Mouse (Mus musculus) fat pad, adult 2 months (tissue): ENCODE data around the gene Usp25.

Experiments used
- DNase-seq: peaks from one replicate; pipeline ENCODE4 v3.0.0-alpha.2; 2011; ENCODE audit warnings: low read depth, low spot score; ENCODE audit errors: extremely low read depth

Usp25 gene

DNA sequence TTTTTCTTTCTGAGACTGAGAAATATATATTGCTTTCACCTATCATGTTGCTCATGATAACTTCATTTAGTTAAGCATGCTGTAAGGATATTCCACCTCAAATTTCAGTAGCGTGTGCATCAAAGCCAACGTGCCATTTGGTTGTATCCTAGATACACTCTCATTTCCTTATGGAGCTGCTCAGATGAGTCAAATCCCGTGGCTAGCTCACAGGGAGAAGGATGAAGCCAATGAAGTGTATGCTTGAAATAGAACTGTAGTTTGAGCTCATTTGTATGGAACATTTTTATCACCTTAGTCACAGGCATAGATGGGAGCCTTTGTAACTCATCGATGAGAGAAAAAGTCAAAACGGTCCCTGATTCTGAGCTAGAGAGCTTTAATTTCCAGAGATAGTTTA, 20.8 kb downstream of the Usp25 start:
- DNase-seq = no peak

DNA sequence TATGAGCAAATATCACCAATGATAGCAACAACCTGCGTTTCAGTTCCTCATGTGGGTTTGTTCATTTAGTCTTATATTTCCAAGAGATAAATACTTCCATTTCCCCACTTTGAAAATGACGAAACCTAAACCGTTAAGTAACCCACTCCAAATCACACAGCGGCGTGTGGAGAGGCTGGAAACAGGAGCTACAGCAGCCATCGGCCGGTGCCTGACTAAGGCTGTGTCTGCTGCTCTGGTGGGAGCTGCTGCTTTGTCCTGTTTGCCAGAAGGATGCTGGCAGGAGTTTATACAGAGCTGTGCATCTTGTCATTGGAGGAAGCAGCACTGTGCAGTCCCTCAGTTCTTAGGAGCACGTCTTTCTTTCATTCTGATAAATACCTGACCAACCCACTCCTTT, 21.2 kb downstream of the Usp25 start:
- no peak for DNase-seq

DNA sequence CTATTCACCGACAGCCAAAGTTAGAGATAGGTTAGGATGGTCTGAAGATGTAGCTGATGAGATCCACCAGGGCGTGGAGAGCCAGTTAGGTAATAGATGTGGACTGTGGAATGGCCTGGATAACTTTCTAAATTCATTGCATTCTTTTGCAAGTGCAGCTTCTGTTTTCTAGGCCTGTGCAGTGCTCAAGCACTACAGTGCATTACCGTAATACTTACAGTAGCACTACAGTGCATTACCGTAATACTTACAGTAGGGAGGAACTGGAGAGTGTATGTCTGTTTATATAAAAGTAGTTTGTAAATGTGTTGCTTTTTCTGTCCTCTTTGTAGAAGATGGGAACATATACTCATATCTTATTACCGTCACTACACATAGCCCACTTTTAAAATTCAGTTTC, 28.1 kb downstream of the Usp25 start:
- DNase-seq = no peak

DNA sequence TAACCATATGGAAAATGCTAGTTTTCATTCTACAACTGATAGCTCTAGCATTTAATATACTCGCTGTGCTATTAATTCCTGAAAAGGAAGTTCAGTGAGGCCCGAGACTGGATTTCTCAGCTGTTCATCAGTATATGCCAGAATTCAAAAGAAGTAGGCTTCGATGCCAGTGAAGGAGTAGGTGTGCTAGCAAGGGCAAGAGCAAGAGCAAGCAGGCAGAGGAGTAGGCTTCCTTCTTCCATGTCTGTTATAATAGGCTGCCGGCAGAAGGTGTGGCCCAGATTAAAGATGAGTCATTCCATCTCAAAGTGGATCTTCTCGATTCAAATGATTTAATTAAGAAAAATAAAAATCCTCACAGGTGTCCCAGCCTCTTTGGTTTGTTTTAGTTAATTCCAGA, 30.0 kb downstream of the Usp25 start:
- DNase-seq = no peak

DNA sequence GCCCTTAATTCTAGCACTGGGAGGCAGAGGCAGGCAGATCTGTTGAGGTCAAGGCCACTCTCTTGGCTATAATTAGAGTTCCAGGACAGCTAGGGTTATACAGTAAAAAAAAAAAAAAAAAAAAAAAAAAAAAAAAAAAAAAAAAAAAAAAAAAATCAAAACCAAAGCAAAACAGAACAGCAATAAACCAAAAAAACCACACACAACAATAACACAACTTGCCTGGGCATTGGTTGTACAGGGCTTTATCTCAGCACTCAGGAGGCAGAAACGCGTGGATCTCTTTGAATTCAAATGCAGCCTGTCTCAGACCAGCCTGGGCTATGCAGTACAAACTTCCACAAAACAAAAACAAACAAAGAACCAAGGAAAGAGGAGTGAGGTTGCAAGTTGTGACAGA, 40.7 kb downstream of the Usp25 start:
- DNase-seq = no peak

DNA sequence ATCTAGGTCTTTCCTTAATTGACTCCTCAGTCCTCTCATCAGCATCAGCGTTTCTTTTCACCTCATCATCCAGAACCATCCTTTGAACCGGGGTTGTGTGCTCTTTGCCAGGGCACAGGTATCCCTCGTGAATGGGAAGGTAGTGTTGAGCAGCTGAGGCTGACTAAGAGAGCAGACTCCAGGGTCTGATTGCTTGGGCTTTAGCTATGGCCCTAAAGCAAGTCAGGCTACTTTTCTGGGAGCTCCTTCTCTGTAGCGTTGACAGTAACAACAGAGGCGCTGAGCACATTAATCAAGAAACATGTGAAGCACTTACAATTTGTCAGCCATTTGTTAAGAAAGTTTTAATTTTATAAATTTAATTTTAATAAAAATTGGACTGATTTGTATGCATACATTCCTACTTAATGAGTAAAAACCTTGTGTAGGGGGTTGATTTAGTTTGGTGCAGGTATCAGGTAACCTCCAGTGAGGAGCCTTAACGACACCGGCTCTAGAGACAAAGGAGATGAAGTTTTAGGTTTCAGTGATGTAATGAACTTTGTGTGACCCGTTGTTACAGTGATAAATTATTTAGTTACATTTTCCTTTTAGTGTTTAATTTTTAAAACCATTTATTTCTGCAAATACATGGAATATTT, 42.1 kb downstream of the Usp25 start:
- no peak for DNase-seq

DNA sequence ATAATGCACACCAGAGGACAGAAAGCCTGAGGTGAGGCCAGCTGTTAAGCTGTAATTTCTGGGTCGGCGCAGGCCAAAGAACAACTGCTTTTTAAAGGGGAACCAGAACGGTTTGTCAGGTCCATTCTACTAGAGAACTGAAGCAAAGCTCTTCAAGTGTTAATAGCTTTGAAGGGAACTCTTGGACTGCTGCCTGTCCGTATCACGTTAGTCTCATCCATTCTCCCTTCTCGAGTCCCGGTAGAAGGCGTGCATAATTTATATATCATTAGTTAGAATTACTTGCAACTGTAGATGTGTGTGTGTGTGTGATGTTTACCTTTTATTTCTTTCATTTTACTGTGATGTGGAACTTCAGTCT, 42.6 kb downstream of the Usp25 start:
- DNase-seq = no peak

DNA sequence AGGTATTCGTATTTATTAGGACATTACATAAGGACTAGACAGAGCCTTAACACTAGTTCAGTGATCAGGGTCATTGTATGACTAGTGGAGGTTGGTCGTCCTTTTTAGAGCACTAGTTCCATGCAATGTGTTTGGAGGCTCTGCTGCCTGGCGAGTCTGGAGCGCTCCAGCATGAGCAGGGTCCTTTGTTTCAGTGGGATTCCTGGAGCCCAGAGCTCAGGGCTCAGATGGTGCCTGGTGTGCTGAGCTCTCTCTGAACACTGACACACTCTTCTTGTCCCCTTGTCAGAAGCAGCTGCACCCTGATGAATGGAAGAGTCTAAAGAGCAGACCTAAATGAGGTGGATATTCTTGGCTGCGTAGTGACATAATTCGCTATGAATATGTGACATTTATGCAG, 45.1 kb downstream of the Usp25 start:
- no peak for DNase-seq

DNA sequence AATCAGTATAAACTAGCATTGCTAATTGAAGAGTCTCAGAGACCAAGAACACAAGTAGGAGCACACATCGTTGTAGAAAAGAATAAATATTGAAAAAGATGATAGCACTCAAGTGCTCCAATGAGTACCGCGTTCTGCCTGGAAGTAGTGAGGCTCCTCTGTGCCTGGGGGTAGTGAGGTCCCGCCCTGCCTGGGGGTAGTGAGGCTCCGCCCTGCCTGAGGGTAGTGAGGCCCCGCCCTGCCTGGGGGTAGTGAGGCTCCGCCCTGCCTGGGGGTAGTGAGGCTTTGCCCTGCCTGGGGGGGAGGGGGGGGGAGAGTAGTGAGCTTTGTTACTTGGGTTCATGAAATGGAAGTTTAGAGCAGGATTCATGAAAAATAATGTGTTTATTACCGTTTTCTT, 46.7 kb downstream of the Usp25 start:
- no peak for DNase-seq

DNA sequence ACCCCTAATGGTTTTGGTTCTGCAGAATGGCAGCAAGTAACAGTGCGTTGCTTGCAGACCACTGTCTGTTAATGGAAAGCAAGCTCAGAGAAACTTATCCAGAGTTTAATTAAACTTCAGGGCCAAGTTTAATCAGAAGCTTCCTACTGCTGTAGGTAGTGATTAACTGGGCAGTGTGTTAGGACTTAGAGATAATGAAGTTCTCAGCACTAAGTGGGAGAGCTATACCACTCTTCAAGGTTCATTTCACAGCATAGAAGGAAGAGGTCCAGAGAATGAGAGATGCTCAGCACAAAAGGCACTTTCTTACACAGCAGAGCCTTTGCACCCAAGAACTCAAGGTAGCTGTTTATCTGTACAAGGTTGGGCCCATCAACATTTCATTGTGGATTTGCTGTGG, 50.4 kb downstream of the Usp25 start:
- no peak for DNase-seq

DNA sequence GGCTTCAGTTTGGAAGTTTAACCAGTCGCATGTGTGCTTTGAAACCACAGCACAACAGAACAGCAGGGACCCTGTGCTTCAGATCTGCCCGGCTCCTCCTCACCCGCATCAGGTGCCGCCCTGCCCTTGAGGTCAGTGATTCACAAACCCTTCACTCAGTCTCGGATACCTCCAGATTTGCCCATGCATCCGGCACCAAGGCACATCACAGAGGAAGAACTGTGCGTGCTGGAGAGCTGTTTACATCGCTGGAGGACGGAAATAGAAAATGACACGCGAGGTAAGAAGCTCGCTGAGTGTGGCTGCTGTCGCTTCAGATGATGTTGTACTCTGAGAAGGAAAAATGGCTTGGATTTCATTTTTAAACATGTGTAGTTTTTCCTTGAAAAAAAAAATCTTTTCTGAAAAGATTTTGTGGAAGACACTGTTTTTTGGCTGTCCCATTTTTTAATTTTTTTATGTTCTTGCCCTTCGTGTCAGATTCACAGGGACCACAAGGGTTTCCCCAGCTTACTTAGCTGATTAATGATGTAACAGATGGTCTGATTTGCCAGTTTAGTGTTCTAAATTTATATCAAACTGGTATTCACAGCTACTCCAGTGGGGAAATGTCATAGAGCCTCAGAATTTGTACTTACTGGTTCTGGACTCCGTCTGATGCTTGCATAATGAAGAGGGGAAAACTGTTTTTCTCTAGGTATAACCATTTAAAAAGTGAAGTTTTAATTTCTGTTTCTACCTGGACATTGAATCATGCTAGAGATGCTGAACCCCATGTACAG, 63.6 kb downstream of the Usp25 start:
- DNase-seq = no peak

DNA sequence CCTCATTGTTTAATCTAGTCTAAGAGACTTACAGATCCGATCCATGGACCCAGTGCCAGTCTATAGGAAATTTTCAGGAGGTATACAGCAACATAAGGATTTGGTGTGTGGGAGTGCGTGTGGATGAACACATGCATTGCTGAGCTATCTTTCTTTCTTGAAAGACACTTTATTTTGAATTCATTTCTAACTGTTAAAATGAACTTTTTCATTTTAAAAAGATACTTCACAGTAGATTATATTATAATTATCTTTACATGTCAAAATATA, 64.2 kb downstream of the Usp25 start:
- DNase-seq = no peak

DNA sequence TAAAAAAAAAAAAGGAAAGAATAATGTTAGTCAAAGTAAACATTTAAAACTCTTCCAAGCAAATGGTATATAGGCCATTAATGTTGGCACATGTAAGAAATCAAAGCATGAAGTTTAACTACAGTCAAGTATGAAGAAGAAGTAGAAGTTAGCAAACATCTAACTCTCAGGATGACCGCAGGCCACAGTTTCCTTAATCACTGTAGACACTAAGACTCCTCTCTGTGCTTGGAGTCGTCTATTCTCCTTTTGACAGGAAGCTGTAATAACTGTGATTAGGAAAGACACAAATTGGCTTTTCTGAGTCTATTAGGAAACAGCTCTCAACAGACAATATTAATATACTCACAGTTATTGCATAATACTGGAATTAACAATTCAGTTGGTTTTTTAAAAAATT, 70.6 kb downstream of the Usp25 start:
- peak; percentile 16 for DNase-seq

DNA sequence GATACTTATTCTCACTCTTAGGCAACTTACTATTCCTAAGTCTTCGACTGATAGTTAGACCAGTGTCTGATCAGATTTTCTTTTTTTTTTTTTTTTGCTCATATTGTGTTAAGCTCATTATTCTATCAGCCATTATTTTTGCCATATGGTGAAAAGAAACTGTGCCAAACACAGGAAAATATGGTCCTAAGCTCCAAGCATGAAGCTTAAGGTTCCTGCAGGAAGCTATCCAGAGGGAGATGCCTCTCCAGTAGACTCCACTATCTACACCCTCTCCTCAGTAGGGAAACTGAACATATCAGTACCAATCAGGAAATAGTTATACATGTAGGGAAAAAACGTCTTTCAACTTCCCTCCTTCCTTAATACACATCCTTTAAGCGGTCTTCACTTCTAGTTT, 76.3 kb downstream of the Usp25 start:
- no peak for DNase-seq

DNA sequence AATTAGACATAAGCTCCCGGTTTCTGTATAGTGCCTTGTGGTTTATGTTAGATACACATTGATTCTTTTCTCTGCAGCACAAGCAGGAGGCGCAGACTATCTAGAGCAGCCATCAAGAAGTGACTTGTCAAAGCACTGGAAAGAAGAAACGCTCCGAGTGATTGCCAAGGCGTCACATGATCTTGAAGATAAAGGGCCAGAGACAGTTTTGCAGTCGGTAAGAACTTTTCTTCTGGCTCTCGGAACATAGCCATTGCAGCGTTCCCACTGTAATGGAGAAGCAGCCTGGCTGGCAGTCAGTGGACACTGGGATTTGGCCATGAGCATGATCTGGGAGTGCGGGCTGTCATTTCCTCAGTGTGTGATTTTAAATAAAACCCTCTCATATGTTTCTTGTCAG, 80.0 kb downstream of the Usp25 start:
- no peak for DNase-seq

DNA sequence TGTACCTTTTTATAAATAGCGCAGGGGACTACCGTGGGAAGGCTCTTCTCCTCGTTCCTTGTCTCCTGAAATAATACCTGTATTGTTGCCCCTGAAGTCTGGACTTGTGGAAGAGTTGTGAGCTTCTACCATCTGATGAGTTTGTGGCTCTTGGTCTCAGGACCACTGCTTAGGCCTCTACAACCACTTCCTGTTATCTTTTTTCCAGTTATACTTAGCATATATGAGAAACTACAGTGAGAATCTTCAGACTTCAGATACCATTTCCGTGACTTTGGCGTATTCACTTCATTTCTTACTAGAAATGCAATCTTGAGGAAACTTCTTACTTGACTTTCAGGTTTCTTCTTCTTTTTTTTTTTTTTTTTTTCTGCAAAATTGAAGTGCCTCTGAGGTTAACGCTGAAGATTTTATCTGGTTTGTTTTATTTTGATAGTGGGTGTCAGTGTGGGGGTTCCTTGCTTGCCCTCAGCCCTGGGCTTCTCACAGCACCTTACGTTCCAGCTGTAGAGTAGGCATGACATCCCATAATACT, 81.6 kb downstream of the Usp25 start:
- no peak for DNase-seq

DNA sequence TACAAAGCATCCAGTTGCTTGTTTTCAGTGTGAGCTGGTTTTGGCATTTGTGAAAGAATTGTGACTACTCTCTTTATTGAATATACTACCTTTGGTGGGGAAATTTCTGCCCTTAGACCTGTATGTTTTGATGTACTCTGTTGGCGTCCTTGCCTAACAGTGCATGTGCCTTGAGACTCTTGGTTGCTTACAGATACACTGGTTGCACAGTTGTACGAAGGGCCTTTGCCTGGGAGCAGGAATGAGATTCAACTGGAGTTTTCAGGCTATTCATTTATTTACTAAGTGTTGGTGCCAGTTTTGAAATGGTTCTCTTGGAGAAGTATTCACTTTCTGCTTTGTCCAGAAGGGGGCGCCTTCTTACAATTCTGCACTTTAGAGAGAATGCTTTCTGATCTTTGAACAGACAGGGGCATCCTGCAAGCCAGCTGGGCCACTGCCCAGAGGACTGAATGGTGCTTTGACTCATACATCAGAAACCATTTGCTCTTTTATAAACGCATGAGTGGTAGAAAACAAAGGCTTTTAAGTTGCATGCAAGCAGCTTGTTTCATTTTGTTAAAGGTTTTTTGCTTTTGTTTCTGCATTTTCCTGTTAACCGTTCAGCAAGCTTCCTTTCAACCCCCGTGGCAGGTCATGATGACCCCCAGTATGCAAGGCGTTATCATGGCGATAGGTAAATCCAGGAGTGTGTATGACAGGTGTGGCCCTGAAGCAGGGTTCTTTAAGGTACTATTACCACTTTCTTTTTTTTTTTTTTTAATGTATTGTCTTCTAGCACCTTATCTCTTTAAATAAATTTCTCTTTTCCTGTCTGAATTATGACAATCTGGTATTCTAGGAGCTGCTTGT, 85.7 kb downstream of the Usp25 start:
- no peak for DNase-seq

DNA sequence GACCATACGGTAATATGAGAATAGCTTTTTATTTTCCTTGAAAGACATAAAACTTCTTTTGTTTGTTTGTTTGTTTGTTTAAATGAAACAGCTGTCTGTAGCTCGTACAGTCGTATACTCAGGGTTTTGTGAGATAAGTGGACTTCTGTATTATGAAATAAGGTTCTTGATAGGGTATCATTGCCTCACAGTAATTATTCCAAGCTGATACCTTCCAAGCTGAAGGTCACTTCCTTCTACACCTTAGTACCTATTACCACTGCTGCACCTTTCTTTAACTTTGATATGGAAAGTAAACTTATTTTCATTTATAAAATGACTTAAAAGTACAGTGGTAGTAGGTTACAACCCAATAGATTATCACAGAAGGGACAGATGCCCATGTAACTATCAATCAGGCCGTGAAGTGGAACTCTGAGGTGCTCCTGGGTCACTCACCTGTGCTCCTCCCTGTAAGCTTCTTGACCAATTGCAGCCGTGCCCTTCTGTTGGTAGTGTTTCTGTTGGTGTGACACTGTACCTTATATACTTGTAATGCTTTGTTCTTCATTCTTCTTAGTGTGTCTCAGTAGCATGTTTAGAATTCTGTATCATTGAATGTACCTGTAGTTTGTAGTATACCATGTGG, 90.2 kb downstream of the Usp25 start:
- DNase-seq = no peak

DNA sequence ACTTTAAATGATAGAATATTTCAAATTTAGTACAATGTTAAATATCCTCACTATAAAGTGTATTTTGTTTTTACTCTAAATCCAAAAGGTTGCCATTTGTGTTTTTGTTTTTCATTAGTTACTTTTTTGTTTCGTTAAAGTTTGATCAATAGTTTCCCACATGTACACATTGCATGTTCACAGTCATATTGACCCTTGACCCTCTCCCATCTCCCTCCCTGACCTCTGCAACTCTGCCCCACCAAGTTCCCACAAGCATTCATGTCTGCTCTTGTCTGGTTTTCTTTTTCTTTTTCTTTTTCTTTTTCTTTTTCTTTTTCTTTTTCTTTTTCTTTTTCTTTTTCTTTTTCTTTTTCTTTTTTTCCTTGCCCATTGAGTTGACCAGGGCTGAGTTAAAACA, 97.8 kb downstream of the Usp25 start:
- no peak for DNase-seq

DNA sequence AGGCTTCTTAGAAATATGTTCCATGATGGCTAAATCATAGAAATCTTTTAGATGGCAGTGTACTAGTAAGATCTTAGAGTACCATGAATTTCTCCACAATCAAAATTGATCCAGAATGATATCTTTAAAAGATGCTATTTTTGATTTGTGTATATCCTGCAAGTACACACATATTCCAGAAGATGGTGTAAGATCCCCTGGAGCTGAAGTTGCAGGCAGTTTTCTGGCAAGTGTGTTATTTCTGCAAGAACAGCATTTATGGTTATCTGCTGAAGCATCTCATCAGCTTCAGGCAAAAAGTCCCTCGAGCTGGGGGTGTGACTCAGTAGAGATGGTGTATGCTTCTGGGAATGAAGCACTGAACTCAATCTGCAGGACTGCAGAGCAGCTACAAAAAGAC, 112.4 kb downstream of the Usp25 start:
- DNase-seq = no peak

DNA sequence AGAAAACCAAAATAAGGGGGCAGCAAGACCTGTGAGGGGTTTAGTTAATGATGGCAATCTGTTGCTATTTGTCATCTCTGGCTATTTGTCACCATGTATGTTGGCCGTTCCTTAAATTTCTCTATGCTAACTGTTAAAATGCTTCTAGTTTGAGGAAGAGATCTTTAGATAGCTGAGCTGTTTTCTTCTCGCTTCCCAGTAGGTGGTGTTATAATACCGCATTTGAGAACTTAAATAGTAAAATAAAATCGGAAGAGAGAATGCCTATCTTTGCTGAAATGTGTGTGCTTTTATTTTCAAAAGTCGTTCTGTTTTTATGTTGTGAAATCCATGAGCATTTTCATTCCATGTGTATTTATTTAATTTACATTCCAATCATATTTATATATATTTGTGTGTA, 115.2 kb downstream of the Usp25 start:
- no peak for DNase-seq

DNA sequence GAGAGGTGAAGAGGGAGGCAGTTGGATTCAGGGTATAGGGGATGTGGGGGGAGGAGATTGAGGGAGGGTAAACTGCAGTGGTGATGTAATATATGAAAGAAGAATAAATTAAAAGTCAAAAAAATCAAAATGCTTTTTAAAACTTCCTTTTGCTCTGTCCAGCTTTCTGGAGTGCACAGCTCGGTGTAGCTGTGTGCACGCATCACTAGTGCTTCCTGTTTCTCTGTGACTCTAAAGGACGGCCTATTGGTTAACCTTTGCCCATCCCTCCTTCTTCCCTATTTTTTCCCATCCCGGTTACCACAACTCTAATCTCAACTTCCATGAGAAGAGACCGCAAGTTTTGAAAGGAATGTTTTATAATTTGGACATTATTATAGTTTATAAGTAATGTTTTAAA, 119.5 kb downstream of the Usp25 start:
- no peak for DNase-seq
